Mouse (Mus musculus): ENCODE results near the gene Gm10413. TPM values are rescaled to one million over a fixed set of nuclear protein-coding genes. Genes with fewer than 3 reads are reported as not detected.
"Not testable (repeated sequence)": the region's sequence is repeated elsewhere in the genome, so short reads cannot be mapped to it uniquely, and the experiment has no call there.

The Gm10413 gene
- not detected in 2 replicates for polyA plus RNA-seq (2015; fragmentation: Nextera tagmentation; extraction: Ambion mirVana)

- ATAC-seq (ENCODE audit: extremely low read depth, insufficient number of reproducible peaks, low FRiP score, low TSS enrichment), result not testable (repeated sequence)
- no CpG with 5 or more reads among the region's 2 CpGs for WGBS
These were observed at the start of gene Gm10413 for GRCm38 (mm10) chr14:3394793-3395192. Gm10413 (plus strand) TSS chr14:3395093.

GRCm38 (mm10) chr14:3412314-3412713, 17.4 kb downstream of the Gm10413 start, which contains the start of gene Gm10409:
Gm10409 (plus strand) TSS chr14:3412614.
- no CpG with 5 or more reads among the region's 32 CpGs for WGBS
- not testable (repeated sequence) for H3K9me3 ChIP-seq, H3K4me3 ChIP-seq

More at GRCm38 (mm10) chr14:3394793-3395192, at the start of gene Gm10413:
- H3K27ac ChIP-seq (replicated peaks); H3K27me3 ChIP-seq (replicated peaks); H3K4me2 ChIP-seq; H3K9me3 ChIP-seq; H3K4me3 ChIP-seq; H3K9ac ChIP-seq; H3K4me1 ChIP-seq; H3K36me3 ChIP-seq: not testable (repeated sequence)

GRCm38 (mm10) chr14:3427803-3428202, 32.9 kb downstream of the Gm10413 start, which contains the start of gene Gm3005:
Gm3005 (plus strand) TSS chr14:3428103.
- not testable (repeated sequence) for ATAC-seq (ENCODE audit: extremely low read depth, insufficient number of reproducible peaks, low FRiP score, low TSS enrichment); H3K9ac ChIP-seq; H3K4me2 ChIP-seq; H3K4me3 ChIP-seq; H3K27me3 ChIP-seq (replicated peaks); H3K4me1 ChIP-seq; H3K27ac ChIP-seq (replicated peaks); H3K9me3 ChIP-seq; H3K36me3 ChIP-seq
- no CpG with 5 or more reads among the region's 2 CpGs for WGBS

More at GRCm38 (mm10) chr14:3412314-3412713, 17.4 kb downstream of the Gm10413 start, which contains the start of gene Gm10409:
- not testable (repeated sequence) for H3K36me3 ChIP-seq; H3K4me1 ChIP-seq; H3K9ac ChIP-seq; H3K4me2 ChIP-seq; H3K27me3 ChIP-seq (replicated peaks); ATAC-seq (ENCODE audit: extremely low read depth, insufficient number of reproducible peaks, low FRiP score, low TSS enrichment); H3K27ac ChIP-seq (replicated peaks)

GRCm38 (mm10) chr14:3449079-3449478, 54.2 kb downstream of the Gm10413 start, which contains the start of gene Gm10408:
Gm10408 (plus strand) TSS chr14:3449379.
- H3K9ac ChIP-seq; H3K4me1 ChIP-seq; H3K36me3 ChIP-seq; H3K27me3 ChIP-seq (replicated peaks); H3K27ac ChIP-seq (replicated peaks); H3K4me2 ChIP-seq; H3K4me3 ChIP-seq; H3K9me3 ChIP-seq; ATAC-seq (ENCODE audit: extremely low read depth, insufficient number of reproducible peaks, low FRiP score, low TSS enrichment): not testable (repeated sequence)
- no CpG with 5 or more reads among the region's 3 CpGs for WGBS

Other genes with a start within 250 kb of the Gm10413 start
- gene Gm5795, start 206.8 kb upstream of the Gm10413 start, polyA plus RNA-seq (2015; fragmentation: Nextera tagmentation; extraction: Ambion mirVana), result not detected in 2 replicates
- gene D830030K20Rik, start 186.6 kb upstream of the Gm10413 start, polyA plus RNA-seq (2015; fragmentation: Nextera tagmentation; extraction: Ambion mirVana), result 32.7 and 39.3 TPM in 2 replicates
- gene Gm2956, start 62.5 kb upstream of the Gm10413 start, polyA plus RNA-seq (2015; fragmentation: Nextera tagmentation; extraction: Ambion mirVana), result not detected in 2 replicates
- 7.0 and 7.8 TPM in 2 replicates for gene Gm10409, start 17.5 kb downstream of the Gm10413 start, polyA plus RNA-seq (2015; fragmentation: Nextera tagmentation; extraction: Ambion mirVana)
- gene Gm3005, start 33.0 kb downstream of the Gm10413 start, polyA plus RNA-seq (2015; fragmentation: Nextera tagmentation; extraction: Ambion mirVana), result 14.6 and 15.8 TPM in 2 replicates
- not detected in 2 replicates for gene Gm10408, start 54.3 kb downstream of the Gm10413 start, polyA plus RNA-seq (2015; fragmentation: Nextera tagmentation; extraction: Ambion mirVana)
- gene Gm3012, start 239.4 kb downstream of the Gm10413 start, polyA plus RNA-seq (2015; fragmentation: Nextera tagmentation; extraction: Ambion mirVana), result not detected in 2 replicates